In genomic region chr11:3105261-3105731, GRCm38 (mm10) we compare ENCODE assay signal across 8 mouse cellular contexts.
DNase-seq lines count a peak whose midpoint lies in the region; ATAC-seq and TF ChIP-seq lines count a peak whose summit lies in the region.
"Had no signal": no experiment of that assay in that cellular context is flagged by ENCODE, and none has a peak within 500 bp of the region (broad histone marks: within the 10 kb centered on the region; RNA-seq: fewer than 3 reads in every experiment).

No protein-coding gene starts in this region.

- TF ChIP-seq CTCF in liver, postnatal 0 days (IDR thresholded peaks at IDR 0.05; ENCODE audit: low read depth), result no peak

- H3K4me3 ChIP-seq in liver, postnatal 0 days (ENCODE audit: low read depth, low read length), result peak overlapping the region; percentile 22
- no peak overlapping the region for H3K4me3 ChIP-seq in intestine, embryonic 16.5 days (ENCODE audit: low read length)
- H3K4me3 ChIP-seq: hindbrain, embryonic 15.5 days had no signal

- peak overlapping the region; percentile 69 for H3K27ac ChIP-seq in liver, postnatal 0 days (ENCODE audit: low read depth)
- no peak overlapping the region for H3K27ac ChIP-seq in intestine, embryonic 16.5 days (ENCODE audit: low read length)
- H3K27ac ChIP-seq: hindbrain, embryonic 15.5 days had no signal

- peaks cover 31% of the 10 kb centered on the region for H3K9me3 ChIP-seq in liver, postnatal 0 days (ENCODE audit: low read length)
- H3K9me3 ChIP-seq in intestine, embryonic 16.5 days (ENCODE audit: control insufficient read depth, low read length), result peaks cover 24% of the 10 kb centered on the region

- H3K4me1 ChIP-seq in liver, postnatal 0 days (ENCODE audit: insufficient read depth), result no peaks in the 10 kb centered on the region
- H3K4me1 ChIP-seq in intestine, embryonic 16.5 days (ENCODE audit: control insufficient read depth, insufficient read depth, low read length), result no peaks in the 10 kb centered on the region
- H3K4me1 ChIP-seq: hindbrain, embryonic 15.5 days had no signal

- ATAC-seq in activated CD4-positive, CD25-positive, alpha-beta regulatory T cell, adult 4 months, result peak; percentile 77
- ATAC-seq in liver, postnatal 0 days, result peak; percentile 78
- ATAC-seq in intestine, embryonic 16.5 days, result no peak

- peak overlapping the region; percentile 28 for H3K4me2 ChIP-seq in liver, postnatal 0 days (ENCODE audit: low read depth, low read length)
- no peak overlapping the region for H3K4me2 ChIP-seq in intestine, embryonic 16.5 days (ENCODE audit: low read depth, low read length)
- H3K4me2 ChIP-seq: hindbrain, embryonic 15.5 days had no signal

- WGBS in liver, postnatal 0 days (ENCODE audit: insufficient replicate concordance), result 35% methylated on average over 21 of the region's 21 CpGs
- WGBS in intestine, embryonic 16.5 days, result 92% methylated on average over 21 of the region's 21 CpGs

- DNase-seq in CD4-positive, CD25-positive, alpha-beta regulatory T cell, adult 2 months (ENCODE audit: low read depth, low spot score), result peak; percentile 85
- DNase-seq in liver, postnatal 0 days, result peak; percentile 49
- peak; percentile 84 to 87 for DNase-seq in spleen, postnatal 36 days (ENCODE audit: low spot score in 2 of 2)
- no peak for DNase-seq in layer of hippocampus, adult 8-10 months (ENCODE audit: low spot score in 2 of 2)
- DNase-seq in cerebellum, adult 9-10 months, result no peak

- H3K27me3 ChIP-seq in liver, postnatal 0 days (ENCODE audit: insufficient read depth, low read length), result no peaks in the 10 kb centered on the region
- no peaks in the 10 kb centered on the region for H3K27me3 ChIP-seq in intestine, embryonic 16.5 days (replicated peaks; ENCODE audit: control insufficient read depth, insufficient read depth, low read length)
- H3K27me3 ChIP-seq: hindbrain, embryonic 15.5 days had no signal

- no peaks in the 10 kb centered on the region for H3K36me3 ChIP-seq in liver, postnatal 0 days (replicated peaks; ENCODE audit: insufficient read depth, low read length)
- H3K36me3 ChIP-seq in intestine, embryonic 16.5 days (ENCODE audit: control insufficient read depth, insufficient read depth, low read length), result no peaks in the 10 kb centered on the region

- 0 out of 2 replicates have a peak overlapping the region, but pooled peaks have one; percentile 2 for H3K9ac ChIP-seq in liver, postnatal 0 days (replicated peaks)
- no peak overlapping the region for H3K9ac ChIP-seq in intestine, embryonic 16.5 days (ENCODE audit: low read depth, low read length)
- H3K9ac ChIP-seq: hindbrain, embryonic 15.5 days had no signal

- peak; percentile 41 for TF ChIP-seq EP300 in liver, postnatal 0 days (IDR thresholded peaks at IDR 0.05; ENCODE audit: low read depth)

Comparison
In these comparisons a context has a peak if more than half of its experiments do, and no peak if none do; other contexts are left out.
1. DNase-seq: peak in CD4-positive, CD25-positive, alpha-beta regulatory T cell, adult 2 months (single experiment), liver, postnatal 0 days (single experiment) and spleen, postnatal 36 days (2 of 2); none in layer of hippocampus, adult 8-10 months (0 of 2) and cerebellum, adult 9-10 months (single experiment).